Mouse (Mus musculus) kidney, embryonic 16.5 days (tissue): ENCODE data around the gene Ap5z1. TPM values are rescaled to one million over a fixed set of nuclear protein-coding genes. Genes with fewer than 3 reads are reported as not detected.

ENCODE experiments used
- ATAC-seq: fragments of 200-750 bp; cut with Nextera tagmentation; 2 replicates; pipeline ENCODE4 v1.8.0; 2017; ENCODE audit warnings: moderate TSS enrichment; ENCODE audit not compliant: low FRiP score, low TSS enrichment
- H3K27ac ChIP-seq: fragments of 300-500 bp; sonication (generic); 2 replicates; pipeline ENCODE4 v1.5.1; 2014; ENCODE audit warnings: low read length
- H3K27me3 ChIP-seq: fragments of 300-500 bp; sonication (generic); 2 replicates; pipeline ENCODE4 v1.6.1; 2014; ENCODE audit warnings: low read length, control low read depth, mixed read lengths; ENCODE audit not compliant: insufficient read depth
- H3K36me3 ChIP-seq: fragments of 300-500 bp; sonication (generic); 2 replicates; pipeline ENCODE4 v1.6.1; 2014; ENCODE audit warnings: low read length, control low read depth, mixed read lengths; ENCODE audit not compliant: insufficient read depth
- H3K4me1 ChIP-seq: fragments of 300-500 bp; sonication (generic); 2 replicates; pipeline ENCODE4 v1.6.1; 2014; ENCODE audit warnings: low read length, control low read depth, mixed read lengths; ENCODE audit not compliant: insufficient read depth
- H3K4me2 ChIP-seq: fragments of 300-500 bp; sonication (generic); replicated peaks from 2 replicates; pipeline ENCODE4 v1.6.1; 2014; ENCODE audit warnings: low read depth, low read length
- H3K4me3 ChIP-seq: fragments of 300-500 bp; sonication (generic); 2 replicates; pipeline ENCODE4 v1.5.1; 2014; ENCODE audit warnings: mild to moderate bottlenecking, low read length
- H3K9ac ChIP-seq: fragments of 300-500 bp; sonication (generic); replicated peaks from 2 replicates; pipeline ENCODE4 v1.6.1; 2014; ENCODE audit warnings: low read length
- H3K9me3 ChIP-seq: fragments of 300-500 bp; sonication (generic); 2 replicates; pipeline ENCODE4 v1.6.1; 2016; ENCODE audit warnings: low read length, control low read depth
- WGBS: fragments of 180-500 bp; shearing (Covaris S2); extraction: QIAGEN DNeasy Blood & Tissue Kit; methylation state at CpG from one replicate; pipeline ENCODE4 v1.1.7; 2014; 5-methylcytosine and 5-hydroxymethylcytosine counted together
- polyA plus RNA-seq: library from polyadenylated mRNA; unstranded; fragments of >200 nt; fragmentation: Nextera tagmentation; extraction: Ambion mirVana; gene quantifications from 2 replicates; pipeline ENCODE4 v1.2.1, GENCODE M21; 2015

Gene Ap5z1
- polyA plus RNA-seq, 1 experiment from 2014 or later = 13.2 TPM

DNA sequence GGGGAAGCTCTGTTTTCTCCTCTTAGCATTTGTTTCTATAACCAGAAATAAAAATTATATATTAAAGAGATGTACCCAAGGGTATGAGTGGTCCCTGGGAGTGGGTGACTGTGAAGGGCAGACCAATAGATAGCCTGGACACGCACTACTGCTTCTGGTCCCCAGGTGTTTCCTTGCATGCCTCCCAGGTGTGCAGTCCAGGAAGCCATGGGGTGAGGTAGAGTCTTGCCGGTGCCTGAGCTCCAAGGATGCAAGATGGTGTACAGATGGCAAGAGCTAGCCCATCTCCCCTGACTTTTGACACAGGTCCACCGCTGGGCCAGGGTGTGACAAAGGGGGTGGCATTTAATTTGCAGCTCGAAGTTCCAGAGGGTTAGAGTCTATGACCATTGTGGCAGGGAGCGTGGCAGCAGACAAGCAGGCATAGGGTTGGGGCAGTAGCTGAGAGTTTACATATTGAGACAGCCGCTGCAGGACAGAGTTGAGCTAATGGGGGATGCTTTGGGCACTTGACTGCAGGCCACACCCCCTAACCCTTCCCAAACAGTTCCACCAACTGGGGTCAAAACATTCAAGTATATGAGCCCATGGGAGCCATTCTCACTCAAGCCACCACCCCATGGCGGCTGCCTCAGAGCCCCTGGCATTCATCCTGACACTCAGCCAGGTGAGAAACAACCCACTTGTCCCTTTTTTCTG lies 1.7 kb upstream of the Ap5z1 start:
- no peaks in the 10 kb centered on the region for H3K27me3 ChIP-seq
- H3K9me3 ChIP-seq = no peaks in the 10 kb centered on the region
- no peak overlapping the region for H3K4me3 ChIP-seq
- H3K27ac ChIP-seq = no peak overlapping the region
- no peak overlapping the region for H3K9ac ChIP-seq
- WGBS = 96% methylated on average over 7 of the region's 7 CpGs
- ATAC-seq = no peak
- peaks cover 14% of the 10 kb centered on the region; the same call in 1 of the 2 replicates for H3K4me1 ChIP-seq
- H3K36me3 ChIP-seq = peaks cover 20% of the 10 kb centered on the region
- no peak overlapping the region for H3K4me2 ChIP-seq

DNA sequence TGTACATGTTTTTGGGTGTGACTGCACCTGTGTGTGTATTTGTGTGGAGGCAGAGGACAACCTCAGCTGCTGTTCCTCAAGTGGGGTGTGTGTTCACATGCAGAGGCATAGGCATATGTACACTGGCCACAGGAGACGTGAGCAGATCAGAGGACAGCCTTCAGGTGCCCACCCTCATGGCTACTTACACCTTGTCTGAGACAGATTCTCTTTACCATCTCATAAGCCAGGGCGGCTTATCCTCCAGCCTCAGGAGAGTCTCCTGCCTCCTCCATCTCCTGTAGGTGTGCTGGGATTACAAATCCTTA lies 1.1 kb upstream of the Ap5z1 start:
- Histone ChIP-seq H3K27ac (peak overlapping the region; percentile 87; the same call in 1 of the 2 replicates), H3K9ac (no peak overlapping the region), H3K4me3 (no peak overlapping the region), H3K4me1 (peaks cover 11% of the 10 kb centered on the region; the same call in 1 of the 2 replicates), H3K36me3 (peaks cover 18% of the 10 kb centered on the region), H3K9me3 (no peaks in the 10 kb centered on the region), H3K27me3 (no peaks in the 10 kb centered on the region), H3K4me2 (no peak overlapping the region)
- 90% methylated on average over 2 of the region's 2 CpGs for WGBS
- no peak for ATAC-seq

DNA sequence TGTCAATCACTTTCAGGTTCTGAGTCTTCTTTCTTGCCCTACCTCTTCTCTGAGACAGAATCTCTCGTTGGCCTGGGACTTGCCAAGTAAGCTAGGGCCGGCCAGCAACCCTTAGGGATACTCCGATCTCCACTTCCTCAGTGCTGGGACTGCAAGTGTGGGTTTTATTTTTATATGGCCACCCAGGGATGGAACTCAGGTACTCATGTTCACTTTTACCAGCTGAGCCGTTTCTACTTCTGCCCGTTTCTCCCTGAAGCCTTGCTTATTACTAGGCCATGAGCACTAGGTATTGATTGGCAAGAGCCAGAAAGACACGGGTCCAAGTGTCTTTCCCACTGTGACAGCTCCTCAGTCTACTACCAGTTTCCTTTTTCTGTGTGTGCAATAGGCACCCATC lies 733 bp upstream of the Ap5z1 start:
- Histone ChIP-seq H3K4me3 (peak overlapping the region; percentile 88), H3K9ac (peak overlapping the region; percentile 63), H3K4me1 (peaks cover 11% of the 10 kb centered on the region; the same call in 1 of the 2 replicates), H3K36me3 (peaks cover 16% of the 10 kb centered on the region), H3K27me3 (no peaks in the 10 kb centered on the region), H3K27ac (peak overlapping the region; percentile 87), H3K9me3 (no peaks in the 10 kb centered on the region), H3K4me2 (peak overlapping the region; percentile 90)
- 89% methylated on average over 6 of the region's 6 CpGs for WGBS
- ATAC-seq = no peak

DNA sequence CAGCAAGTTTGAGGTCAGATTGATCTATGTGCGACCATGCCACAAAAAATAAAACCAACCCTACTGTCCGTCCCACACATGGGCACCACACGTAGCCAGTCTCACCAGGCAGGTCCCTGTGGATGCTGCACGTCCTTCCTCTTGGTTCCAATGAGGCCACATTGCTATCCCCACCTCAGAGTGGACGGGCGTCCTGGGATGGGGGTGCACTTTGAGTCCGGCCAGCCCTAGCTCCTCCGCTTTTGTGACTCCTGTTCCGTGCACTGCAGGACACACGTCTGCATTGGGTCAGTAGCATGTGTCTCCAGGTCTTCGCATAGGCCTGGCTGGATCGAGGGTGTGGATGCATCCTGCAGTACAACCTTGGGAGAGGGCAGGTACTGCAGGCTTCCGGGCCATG lies 4.6 kb downstream of the Ap5z1 start:
- H3K36me3 ChIP-seq = peaks cover 16% of the 10 kb centered on the region
- no peak overlapping the region for H3K4me2 ChIP-seq
- H3K9me3 ChIP-seq = no peaks in the 10 kb centered on the region
- H3K27ac ChIP-seq = no peak overlapping the region
- 89% methylated on average over 13 of the region's 13 CpGs for WGBS
- H3K4me1 ChIP-seq = peaks cover 9% of the 10 kb centered on the region; the same call in 1 of the 2 replicates
- no peak overlapping the region for H3K4me3 ChIP-seq
- ATAC-seq = no peak
- H3K9ac ChIP-seq = no peak overlapping the region
- no peaks in the 10 kb centered on the region for H3K27me3 ChIP-seq

DNA sequence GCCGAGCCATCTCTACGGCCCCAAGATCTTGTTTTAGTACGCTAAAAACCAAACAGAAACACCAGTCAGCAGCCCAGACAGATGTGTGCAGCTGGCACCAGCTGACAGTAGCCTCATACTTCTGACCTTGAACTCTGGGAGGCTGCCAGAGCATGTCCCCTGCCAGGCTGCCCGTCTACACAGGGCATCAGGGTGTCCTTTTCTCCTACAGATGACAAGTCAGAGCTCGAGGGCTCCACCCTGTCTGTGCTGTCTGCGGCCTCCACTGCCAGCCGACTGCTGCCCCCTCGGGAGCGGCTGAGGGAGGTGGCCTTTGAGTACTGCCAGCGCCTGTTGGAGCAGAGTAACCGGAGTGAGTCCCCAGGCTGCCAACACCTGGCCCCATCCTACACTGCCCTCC lies 6.1 kb downstream of the Ap5z1 start:
- ATAC-seq = no peak
- Histone ChIP-seq H3K36me3 (peaks cover 16% of the 10 kb centered on the region), H3K27ac (no peak overlapping the region)

DNA sequence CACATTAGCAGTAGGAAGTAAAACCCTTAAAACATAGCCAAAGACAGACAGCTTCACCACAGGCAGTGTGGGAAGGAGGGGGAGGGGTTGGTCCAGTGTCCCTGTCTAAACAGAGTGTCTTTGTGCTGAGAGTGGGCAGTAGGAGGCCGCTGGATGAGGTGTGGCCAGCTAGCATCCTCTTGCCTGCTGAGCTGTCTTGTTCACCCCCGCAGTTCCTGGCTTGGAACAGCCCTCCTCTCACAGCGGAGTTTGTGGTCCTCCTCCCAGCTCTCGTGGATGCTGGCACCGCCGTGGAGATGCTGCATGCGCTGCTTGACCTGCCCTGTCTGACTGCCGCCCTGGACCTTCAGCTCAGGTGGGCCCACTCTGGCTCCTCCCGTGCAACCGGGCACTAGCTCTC lies 10.0 kb downstream of the Ap5z1 start:
- Histone ChIP-seq H3K9ac (no peak overlapping the region), H3K27me3 (no peaks in the 10 kb centered on the region), H3K4me1 (no peaks in the 10 kb centered on the region), H3K27ac (no peak overlapping the region), H3K9me3 (no peaks in the 10 kb centered on the region), H3K36me3 (peaks cover 13% of the 10 kb centered on the region; the same call in 1 of the 2 replicates), H3K4me3 (no peak overlapping the region), H3K4me2 (no peak overlapping the region)
- 70% methylated on average over 10 of the region's 10 CpGs for WGBS
- no peak for ATAC-seq

More for the DNA sequence above, 6.1 kb downstream of the Ap5z1 start:
- H3K4me1 ChIP-seq = peaks cover 3% of the 10 kb centered on the region; the same call in 1 of the 2 replicates
- WGBS = 91% methylated on average over 11 of the region's 11 CpGs
- no peaks in the 10 kb centered on the region for H3K27me3 ChIP-seq
- no peak overlapping the region for H3K9ac ChIP-seq
- H3K4me2 ChIP-seq = no peak overlapping the region
- H3K4me3 ChIP-seq = no peak overlapping the region
- no peaks in the 10 kb centered on the region for H3K9me3 ChIP-seq

DNA sequence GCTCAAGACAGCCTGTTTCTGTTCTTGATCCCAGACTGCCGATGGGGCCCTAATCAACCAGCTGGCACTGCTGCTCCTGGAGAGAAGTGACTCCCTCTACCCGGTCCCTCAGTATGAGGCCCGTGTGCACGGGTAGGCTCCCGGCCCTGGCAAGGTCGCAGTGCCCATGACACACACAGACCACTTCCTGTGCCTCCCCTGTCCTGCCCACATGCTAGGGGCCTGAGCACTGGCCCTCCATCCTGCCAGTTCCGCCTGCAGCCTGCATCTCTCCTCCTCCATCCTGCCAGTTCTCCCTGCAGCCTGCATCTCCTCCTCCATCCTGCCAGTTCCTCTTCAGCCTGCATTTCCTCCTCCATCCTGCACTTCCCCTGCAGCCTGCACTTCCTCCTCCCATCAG lies 11.9 kb downstream of the Ap5z1 start:
- no peak for ATAC-seq
- Histone ChIP-seq H3K4me3 (no peak overlapping the region), H3K9ac (no peak overlapping the region), H3K36me3 (0 out of 2 replicates have a peak, but pooled peaks cover 6% of the 10 kb centered on the region), H3K4me1 (0 out of 2 replicates have a peak, but pooled peaks cover 5% of the 10 kb centered on the region), H3K27ac (no peak overlapping the region), H3K27me3 (no peaks in the 10 kb centered on the region), H3K9me3 (no peaks in the 10 kb centered on the region), H3K4me2 (no peak overlapping the region)
- WGBS = 78% methylated on average over 7 of the region's 7 CpGs

DNA sequence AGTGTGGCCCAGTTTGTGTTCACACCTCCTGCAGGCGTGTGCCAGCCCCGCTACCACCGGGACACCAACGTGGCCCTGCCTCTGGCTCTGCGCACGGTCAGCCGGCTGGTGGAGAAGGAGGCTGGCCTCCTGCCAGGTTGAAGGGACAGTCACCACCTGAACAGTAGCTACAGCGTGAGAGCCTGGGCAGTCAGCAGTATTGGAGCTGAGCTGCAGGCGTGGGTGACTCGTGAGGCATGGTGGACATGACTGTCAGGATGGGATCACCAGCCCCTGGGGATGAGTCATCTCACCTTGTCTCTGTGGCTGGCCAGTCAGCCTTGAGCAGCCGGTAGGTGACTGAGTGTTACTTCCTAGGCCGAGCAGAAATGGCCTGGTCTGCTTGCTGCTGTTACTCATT lies 13.6 kb downstream of the Ap5z1 start:
- Histone ChIP-seq H3K36me3 (0 out of 2 replicates have a peak, but pooled peaks cover 1% of the 10 kb centered on the region), H3K9ac (no peak overlapping the region), H3K4me3 (no peak overlapping the region), H3K9me3 (no peaks in the 10 kb centered on the region), H3K27ac (no peak overlapping the region), H3K27me3 (no peaks in the 10 kb centered on the region), H3K4me2 (no peak overlapping the region), H3K4me1 (0 out of 2 replicates have a peak, but pooled peaks cover 5% of the 10 kb centered on the region)
- no peak; the same call in 1 of the 2 replicates for ATAC-seq
- WGBS = 83% methylated on average over 12 of the region's 12 CpGs

DNA sequence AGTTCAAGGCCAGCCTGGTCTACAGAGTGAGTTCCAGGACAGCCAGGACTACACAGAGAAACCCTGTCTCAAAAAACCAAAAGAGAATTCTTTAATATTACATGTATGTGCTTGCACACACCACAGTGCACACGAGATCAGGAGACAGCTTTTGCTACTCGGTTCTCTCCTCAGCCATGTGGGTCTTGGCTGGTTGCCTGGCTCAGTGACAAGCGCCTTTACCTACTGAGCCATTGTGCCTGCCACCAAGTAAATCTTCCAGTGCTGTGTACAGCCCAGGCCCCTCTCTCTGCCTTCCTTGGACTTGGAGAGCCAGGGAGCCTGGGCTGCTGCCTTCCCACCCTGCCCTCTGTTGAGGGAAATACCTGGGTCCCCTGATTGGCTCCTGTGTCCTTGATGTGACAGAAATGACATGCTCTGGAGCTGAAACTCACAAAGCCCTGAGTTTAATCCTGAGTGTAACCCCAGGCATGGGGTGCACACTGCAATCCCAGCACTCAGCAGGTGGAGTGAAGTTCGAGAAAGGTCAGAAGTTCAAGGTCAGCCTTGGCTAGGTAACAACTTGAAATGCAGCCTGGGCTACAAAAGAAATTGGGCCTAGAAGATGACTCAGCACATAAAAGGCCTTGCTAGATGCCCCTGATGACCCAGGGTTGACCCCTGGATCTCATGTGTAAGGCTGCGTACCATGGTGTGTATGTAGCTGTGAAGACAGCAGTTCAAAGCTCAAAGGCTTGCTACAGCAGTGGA lies 14.3 kb downstream of the Ap5z1 start:
- Histone ChIP-seq H3K4me3 (no peak overlapping the region), H3K36me3 (no peaks in the 10 kb centered on the region), H3K27me3 (no peaks in the 10 kb centered on the region), H3K4me2 (no peak overlapping the region), H3K4me1 (0 out of 2 replicates have a peak, but pooled peaks cover 5% of the 10 kb centered on the region), H3K9ac (no peak overlapping the region), H3K9me3 (no peaks in the 10 kb centered on the region), H3K27ac (no peak overlapping the region)
- WGBS = 84% methylated on average over 5 of the region's 5 CpGs
- no peak for ATAC-seq
